Mouse (Mus musculus): ENCODE results near the gene Fosl1. TPM values are rescaled to one million over a fixed set of nuclear protein-coding genes. Genes with fewer than 3 reads are reported as not detected.
A peak's percentile ranks its signal among the peaks of the same experiment; 100 is the strongest.
"Not testable (repeated sequence)": the region's sequence is repeated elsewhere in the genome, so short reads cannot be mapped to it uniquely, and the experiment has no call there.

Fosl1 gene
- polyA plus RNA-seq, 1 experiment from 2014 or later: not detected

DNA sequence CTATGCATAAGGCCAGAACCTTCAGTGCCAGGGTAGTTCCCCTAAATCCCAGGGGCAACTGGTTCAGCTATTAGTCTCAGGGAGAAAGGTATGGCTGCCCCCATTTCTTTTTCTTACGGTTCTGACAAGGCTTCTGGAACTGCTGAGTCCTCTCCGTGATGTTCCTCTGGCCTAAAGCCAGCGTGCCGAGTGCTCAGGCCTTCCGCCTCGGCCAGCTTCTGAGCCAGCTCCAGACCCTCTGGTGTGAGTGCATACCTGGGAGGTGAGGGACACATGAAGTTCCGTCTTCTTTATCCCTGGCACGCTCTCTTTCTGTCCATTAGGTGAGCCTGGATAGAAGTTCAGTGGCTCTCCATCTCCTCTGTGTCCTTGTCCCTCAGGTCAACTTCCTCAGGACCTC, 38.0 kb downstream of the Fosl1 start:
- Histone ChIP-seq H3K36me3 (peaks cover 62% of the 10 kb centered on the region), H3K9me3 (replicated peaks) (no peaks in the 10 kb centered on the region), H3K27ac (ENCODE audit: poor library complexity, severe bottlenecking) (no peak overlapping the region), H3K4me2 (no peak overlapping the region), H3K4me1 (replicated peaks) (peaks cover 17% of the 10 kb centered on the region), H3K9ac (no peak overlapping the region), H3K4me3 (no peak overlapping the region), H3K27me3 (replicated peaks) (no peaks in the 10 kb centered on the region)
- 92% methylated on average over 8 of the region's 8 CpGs for WGBS
- ATAC-seq (ENCODE audit: insufficient number of reproducible peaks, low FRiP score): no peak

DNA sequence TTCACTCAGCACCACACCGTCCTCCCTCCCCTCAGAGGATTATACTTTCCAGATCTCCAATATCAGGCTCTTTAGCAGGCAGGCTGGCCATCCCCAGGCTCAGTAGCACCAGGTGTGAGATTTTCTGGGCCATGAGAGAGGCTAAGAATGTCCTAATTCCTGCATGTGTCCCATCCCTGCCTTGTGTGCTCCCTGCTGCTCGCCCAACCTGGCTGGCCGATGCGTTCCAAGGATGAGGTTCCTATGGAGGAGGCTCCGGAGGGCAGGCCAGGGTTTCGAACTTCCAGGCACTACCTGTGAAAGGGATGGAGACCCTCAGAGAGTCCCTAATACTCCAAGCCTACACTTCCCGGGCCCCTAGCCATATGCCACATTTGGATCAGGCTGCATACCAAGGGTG, 38.5 kb downstream of the Fosl1 start:
- H3K27me3 ChIP-seq (replicated peaks): no peaks in the 10 kb centered on the region
- H3K36me3 ChIP-seq: peaks cover 58% of the 10 kb centered on the region
- H3K9me3 ChIP-seq (replicated peaks): no peaks in the 10 kb centered on the region
- 91% methylated on average over 7 of the region's 7 CpGs for WGBS
- H3K4me2 ChIP-seq: no peak overlapping the region
- 0 out of 2 replicates have a peak overlapping the region, but pooled peaks have one; percentile 4 for H3K9ac ChIP-seq
- H3K4me1 ChIP-seq (replicated peaks): peaks cover 17% of the 10 kb centered on the region
- H3K4me3 ChIP-seq: no peak overlapping the region
- no peak overlapping the region for H3K27ac ChIP-seq (ENCODE audit: poor library complexity, severe bottlenecking)
- no peak for ATAC-seq (ENCODE audit: insufficient number of reproducible peaks, low FRiP score)

DNA sequence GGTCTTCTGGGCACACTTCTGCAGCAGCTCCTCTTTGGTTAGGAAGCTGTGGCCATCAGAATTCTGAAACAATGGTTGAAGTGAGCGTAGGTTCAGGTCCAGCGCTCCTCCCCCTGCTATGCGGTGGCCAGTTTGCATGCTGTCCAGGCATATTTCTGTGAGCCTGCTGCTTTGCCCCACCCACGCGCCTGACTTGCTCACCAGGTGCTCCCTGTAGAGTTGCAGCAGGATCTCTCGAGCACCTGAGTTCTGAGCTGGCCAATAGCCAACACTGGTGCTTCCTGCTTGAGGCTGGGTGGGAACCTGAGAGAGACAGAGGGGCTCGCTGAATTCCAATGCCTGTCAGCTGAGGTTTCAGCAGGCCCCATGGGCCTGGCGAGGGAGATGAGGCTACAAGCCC, 38.9 kb downstream of the Fosl1 start:
- WGBS: 86% methylated on average over 8 of the region's 8 CpGs
- H3K4me3 ChIP-seq: no peak overlapping the region
- H3K4me1 ChIP-seq (replicated peaks): peaks cover 17% of the 10 kb centered on the region
- ATAC-seq (ENCODE audit: insufficient number of reproducible peaks, low FRiP score): no peak
- H3K9ac ChIP-seq: no peak overlapping the region
- H3K27ac ChIP-seq (ENCODE audit: poor library complexity, severe bottlenecking): no peak overlapping the region
- H3K4me2 ChIP-seq: no peak overlapping the region
- no peaks in the 10 kb centered on the region for H3K9me3 ChIP-seq (replicated peaks)
- peaks cover 53% of the 10 kb centered on the region for H3K36me3 ChIP-seq
- no peaks in the 10 kb centered on the region for H3K27me3 ChIP-seq (replicated peaks)

DNA sequence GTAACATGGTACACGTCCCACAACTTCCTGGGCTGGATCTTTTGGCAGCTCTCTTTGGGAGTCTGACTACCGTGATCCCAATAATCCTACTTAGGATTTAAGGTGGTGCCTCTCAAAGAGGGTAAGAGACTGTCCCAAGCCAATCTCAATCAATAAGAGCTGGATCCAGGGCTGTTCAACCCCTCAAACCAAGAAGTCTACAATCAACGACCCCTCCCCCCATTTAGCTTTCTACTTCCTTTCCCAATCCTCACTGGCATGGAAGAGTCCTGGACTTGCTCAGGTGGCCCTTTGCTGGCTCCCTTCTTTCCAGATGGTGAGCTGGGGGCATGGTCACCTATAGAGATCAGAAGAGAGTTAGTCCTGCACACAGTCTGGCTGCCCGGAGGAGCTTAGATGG, 39.4 kb downstream of the Fosl1 start:
- 85% methylated on average over 4 of the region's 4 CpGs for whole genome bisulfite sequencing
- Histone ChIP-seq H3K4me2 (peak overlapping the region; percentile 84), H3K27ac (ENCODE audit: poor library complexity, severe bottlenecking) (no peak overlapping the region), H3K4me1 (replicated peaks) (peaks cover 17% of the 10 kb centered on the region), H3K4me3 (peak overlapping the region; percentile 50; the same call in 1 of the 2 replicates), H3K9ac (0 out of 2 replicates have a peak overlapping the region, but pooled peaks have one; percentile 32), H3K27me3 (replicated peaks) (no peaks in the 10 kb centered on the region), H3K9me3 (replicated peaks) (no peaks in the 10 kb centered on the region), H3K36me3 (peaks cover 48% of the 10 kb centered on the region)
- ATAC-seq (ENCODE audit: insufficient number of reproducible peaks, low FRiP score): no peak

DNA sequence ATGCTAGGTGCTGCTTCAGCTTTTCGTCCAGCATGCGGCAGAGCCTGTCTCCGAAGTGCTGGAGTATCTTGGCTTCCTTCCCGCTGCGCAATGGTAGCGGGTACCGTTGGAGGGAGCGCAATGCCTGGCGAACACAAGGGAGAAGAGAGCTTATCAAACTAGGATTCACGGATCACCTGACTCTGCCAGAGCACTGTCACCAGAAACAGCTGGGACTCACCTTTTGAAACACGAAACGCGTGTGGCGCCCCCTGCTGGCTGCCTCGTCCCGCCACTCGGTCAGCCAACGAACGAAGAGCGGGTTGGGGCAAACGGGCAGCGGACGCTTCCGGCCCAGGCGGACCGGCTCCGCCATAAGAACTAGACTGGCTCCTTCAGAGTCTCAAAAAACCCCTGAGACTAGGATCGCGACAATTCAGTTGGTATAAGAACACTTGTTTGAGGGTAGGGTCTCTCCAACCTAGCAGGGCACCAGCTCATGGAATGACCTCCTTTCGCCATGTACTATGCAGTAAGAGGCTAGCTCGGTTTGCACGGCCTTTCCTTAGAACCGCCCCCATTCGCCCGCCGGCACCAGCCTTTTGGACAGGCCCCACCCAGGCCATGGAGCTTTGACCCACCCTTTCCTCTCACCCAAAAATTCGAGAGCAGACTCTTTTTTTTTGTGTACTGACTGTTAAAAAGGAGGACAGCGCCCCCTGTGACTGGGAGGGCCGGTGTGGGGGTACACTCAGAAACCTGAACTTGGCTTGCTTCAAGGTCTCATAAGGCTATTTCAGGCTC, 40.6 kb downstream of the Fosl1 start, which contains the start of gene Mus81:
Mus81 (minus strand) TSS at position 635 of the 783 bp plus-strand sequence.
- under 1% methylated on average over 39 of the region's 39 CpGs for WGBS
- Histone ChIP-seq H3K4me1 (replicated peaks) (peaks cover 29% of the 10 kb centered on the region), H3K27ac (ENCODE audit: poor library complexity, severe bottlenecking) (peak within 1 kb of the TSS; percentile 100), H3K9ac (peak within 1 kb of the TSS; percentile 79), H3K27me3 (replicated peaks) (no peaks in the 10 kb centered on the region), H3K4me3 (peak within 1 kb of the TSS; percentile 50), H3K9me3 (replicated peaks) (no peaks in the 10 kb centered on the region), H3K4me2 (peak within 1 kb of the TSS; percentile 84), H3K36me3 (peaks cover 45% of the 10 kb centered on the region)
- peak; percentile 78 for ATAC-seq (ENCODE audit: insufficient number of reproducible peaks, low FRiP score)

DNA sequence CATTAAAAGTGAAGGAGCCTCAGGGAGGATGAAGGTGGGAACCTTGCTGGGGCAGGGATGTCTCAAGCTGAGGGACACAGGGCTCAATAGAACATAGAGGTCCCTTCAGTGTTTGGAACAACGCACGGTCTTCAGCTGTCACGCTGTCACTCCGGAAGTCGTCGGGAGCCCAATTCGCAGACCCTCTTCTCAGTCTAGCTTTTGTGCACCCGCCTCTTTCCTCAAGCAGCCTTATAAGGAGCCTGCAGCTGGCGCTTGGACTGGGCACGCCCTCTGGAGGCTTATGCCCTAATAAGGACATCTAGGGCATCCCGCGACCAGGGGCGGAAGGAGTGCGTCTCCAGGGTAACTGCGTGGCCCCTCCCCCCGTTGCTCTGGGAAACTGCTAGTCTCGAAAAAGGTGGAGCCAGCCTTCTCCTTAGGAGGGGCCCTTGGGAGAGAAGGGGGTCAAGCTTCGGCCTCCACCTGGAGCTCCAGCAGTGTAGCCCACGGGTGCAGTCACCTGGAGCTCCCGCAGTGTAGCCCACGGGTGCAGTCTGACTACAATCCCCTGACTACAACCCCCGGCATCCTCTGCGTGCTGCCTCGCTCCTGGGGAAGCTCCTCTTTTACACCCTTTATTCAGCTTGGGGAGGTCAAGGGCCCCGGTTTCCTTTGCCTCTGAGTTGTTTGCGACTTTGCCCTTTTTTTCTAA, 41.7 kb downstream of the Fosl1 start:
- peak; percentile 88 for ATAC-seq (ENCODE audit: insufficient number of reproducible peaks, low FRiP score)
- Histone ChIP-seq H3K27me3 (replicated peaks) (no peaks in the 10 kb centered on the region), H3K36me3 (peaks cover 45% of the 10 kb centered on the region), H3K4me1 (replicated peaks) (peaks cover 35% of the 10 kb centered on the region), H3K4me3 (peak overlapping the region; percentile 50), H3K9me3 (replicated peaks) (no peaks in the 10 kb centered on the region), H3K27ac (ENCODE audit: poor library complexity, severe bottlenecking) (peak overlapping the region; percentile 100), H3K4me2 (peak overlapping the region; percentile 84), H3K9ac (peak overlapping the region; percentile 67)
- WGBS: under 1% methylated on average over 26 of the region's 26 CpGs

DNA sequence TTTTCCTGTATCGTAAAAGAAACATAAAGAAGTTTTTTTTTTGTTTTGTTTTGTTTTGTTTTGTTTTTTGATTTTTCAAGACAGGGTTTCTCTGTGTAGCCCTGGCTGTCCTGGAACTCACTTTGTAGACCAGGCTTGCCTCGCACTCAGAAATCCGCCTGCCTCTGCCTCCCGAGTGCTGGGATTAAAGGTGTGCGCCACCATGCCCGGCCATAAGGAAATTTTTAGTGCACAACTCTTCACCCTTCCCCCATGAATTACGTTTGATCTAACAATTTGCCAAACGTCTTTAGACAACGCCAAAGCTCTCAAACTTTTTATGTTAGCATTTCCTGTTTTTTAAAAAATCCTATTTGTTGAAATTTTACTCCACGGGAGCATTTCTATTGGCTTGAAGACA, 42.4 kb downstream of the Fosl1 start:
- not testable (repeated sequence) for H3K9me3 ChIP-seq (replicated peaks); H3K4me2 ChIP-seq; ATAC-seq (ENCODE audit: insufficient number of reproducible peaks, low FRiP score); H3K27me3 ChIP-seq (replicated peaks); H3K4me3 ChIP-seq; H3K9ac ChIP-seq
- Histone ChIP-seq H3K27ac (ENCODE audit: poor library complexity, severe bottlenecking) (peak overlapping the region; percentile 100), H3K4me1 (replicated peaks) (peaks cover 39% of the 10 kb centered on the region), H3K36me3 (peaks cover 45% of the 10 kb centered on the region)
- 52% methylated on average over 10 of the region's 10 CpGs for WGBS

DNA sequence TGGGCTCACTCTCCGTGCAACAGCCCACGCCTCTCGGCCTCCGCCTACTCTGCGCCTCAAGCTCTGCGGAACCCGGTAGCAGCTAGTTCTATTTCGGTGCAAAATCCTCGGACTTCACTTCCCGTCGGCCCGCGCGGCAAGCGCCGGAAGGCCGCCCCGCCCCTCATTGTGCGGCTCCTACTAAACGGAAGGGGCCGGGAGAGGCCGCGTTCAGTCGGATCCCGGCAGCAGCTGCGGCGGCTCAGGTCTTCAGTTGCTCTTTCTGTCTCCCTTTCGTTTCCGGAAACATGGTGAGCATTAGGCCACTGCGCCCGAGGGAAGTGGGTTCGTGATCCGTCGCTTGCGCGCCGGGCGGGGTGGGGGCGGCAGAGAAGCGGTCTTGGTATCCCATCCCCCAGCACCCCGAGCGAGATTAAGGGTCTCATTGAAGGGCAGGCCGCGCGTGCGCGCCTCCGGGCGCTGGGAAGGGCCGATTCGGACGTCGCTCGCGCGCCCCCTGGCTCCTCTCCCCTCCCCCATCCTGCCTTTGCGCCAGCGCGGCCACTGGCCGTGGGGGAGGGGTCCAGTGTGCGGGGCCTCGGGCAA, 43.1 kb downstream of the Fosl1 start, which contains the start of gene Cfl1:
Cfl1 (plus strand) TSS at position 143 of the 585 bp plus-strand sequence.
- Histone ChIP-seq H3K9ac (peak within 1 kb of the TSS; percentile 98), H3K4me2 (peak within 1 kb of the TSS; percentile 84), H3K4me1 (replicated peaks) (peaks cover 39% of the 10 kb centered on the region), H3K4me3 (peak within 1 kb of the TSS; percentile 96), H3K36me3 (peaks cover 43% of the 10 kb centered on the region), H3K27me3 (replicated peaks) (no peaks in the 10 kb centered on the region), H3K27ac (ENCODE audit: poor library complexity, severe bottlenecking) (peak within 1 kb of the TSS; percentile 100), H3K9me3 (replicated peaks) (no peaks in the 10 kb centered on the region)
- under 1% methylated on average over 62 of the region's 62 CpGs for WGBS
- peak; percentile 68 for ATAC-seq (ENCODE audit: insufficient number of reproducible peaks, low FRiP score)

DNA sequence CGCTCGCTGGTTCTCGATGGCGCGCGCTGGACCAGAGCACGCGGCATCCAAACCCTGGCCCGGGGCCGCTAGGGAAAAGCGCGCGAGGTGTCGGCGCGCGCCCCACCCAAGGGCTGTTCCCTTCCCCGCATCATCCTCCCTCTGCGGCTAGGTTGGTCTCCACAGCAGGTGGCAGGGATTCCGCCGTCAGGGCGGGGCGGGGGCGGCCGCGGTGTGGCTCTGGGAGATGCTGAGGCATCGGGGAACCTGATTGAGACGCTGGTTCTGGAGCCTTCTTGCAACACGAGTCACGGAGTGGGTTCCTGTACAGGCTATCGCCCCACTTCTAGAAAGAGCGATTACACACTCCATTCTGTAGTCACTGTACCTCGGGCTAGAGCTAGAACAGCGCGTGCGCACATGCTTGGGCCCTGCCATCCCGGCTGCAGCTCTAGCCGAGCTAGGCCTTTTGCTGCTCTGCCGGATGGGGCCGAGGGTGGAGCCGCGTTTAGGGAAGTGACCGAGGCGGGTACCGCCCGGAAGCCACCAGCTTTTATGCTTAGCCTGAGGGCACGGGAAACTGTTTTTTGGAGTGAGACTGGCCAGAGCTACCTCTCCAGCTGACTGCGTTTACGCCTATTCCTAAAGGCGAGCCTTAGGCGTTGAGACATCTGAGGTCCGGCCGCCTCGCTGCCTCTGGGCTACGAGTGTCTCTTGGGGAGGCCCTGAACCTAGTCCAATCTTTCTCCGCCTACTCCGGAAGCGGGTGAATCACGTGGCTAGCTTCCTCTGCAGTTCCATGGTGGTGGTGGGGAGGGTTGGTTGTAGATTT, 43.8 kb downstream of the Fosl1 start:
- H3K27me3 ChIP-seq (replicated peaks): no peaks in the 10 kb centered on the region
- peak overlapping the region; percentile 96 for H3K4me3 ChIP-seq
- peaks cover 36% of the 10 kb centered on the region for H3K4me1 ChIP-seq (replicated peaks)
- peaks cover 43% of the 10 kb centered on the region for H3K36me3 ChIP-seq
- peak overlapping the region; percentile 74 for H3K4me2 ChIP-seq
- H3K27ac ChIP-seq (ENCODE audit: poor library complexity, severe bottlenecking): peak overlapping the region; percentile 100
- H3K9ac ChIP-seq: peak overlapping the region; percentile 98
- peak; percentile 37 for ATAC-seq (ENCODE audit: insufficient number of reproducible peaks, low FRiP score)
- WGBS: under 1% methylated on average over 59 of the region's 59 CpGs
- no peaks in the 10 kb centered on the region for H3K9me3 ChIP-seq (replicated peaks)

DNA sequence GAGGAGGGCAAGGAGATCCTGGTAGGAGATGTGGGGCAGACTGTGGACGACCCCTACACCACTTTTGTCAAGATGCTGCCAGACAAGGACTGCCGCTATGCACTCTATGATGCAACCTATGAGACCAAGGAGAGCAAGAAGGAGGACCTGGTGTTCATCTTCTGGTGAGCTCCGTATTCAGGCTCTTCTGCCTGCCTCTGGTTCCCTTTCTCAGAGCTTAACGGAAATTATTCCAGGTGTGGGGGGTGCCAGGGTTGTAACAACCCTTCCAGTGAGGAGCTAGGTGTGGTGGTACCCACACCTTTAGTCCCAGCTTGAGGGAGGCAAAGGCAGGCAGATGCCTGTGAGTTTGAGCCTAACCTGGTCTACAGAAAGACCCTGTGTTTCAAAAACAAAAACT, 45.3 kb downstream of the Fosl1 start:
- Histone ChIP-seq H3K4me3 (peak overlapping the region; percentile 15), H3K36me3 (peaks cover 54% of the 10 kb centered on the region), H3K27me3 (replicated peaks) (no peaks in the 10 kb centered on the region), H3K4me1 (replicated peaks) (peaks cover 22% of the 10 kb centered on the region), H3K9ac (no peak overlapping the region; the same call in 1 of the 2 replicates), H3K9me3 (replicated peaks) (no peaks in the 10 kb centered on the region), H3K4me2 (peak overlapping the region; percentile 74), H3K27ac (ENCODE audit: poor library complexity, severe bottlenecking) (no peak overlapping the region)
- 82% methylated on average over 4 of the region's 4 CpGs for WGBS
- ATAC-seq (ENCODE audit: insufficient number of reproducible peaks, low FRiP score): no peak

Data from heart, embryonic 12.5 days (tissue).